Mouse (Mus musculus): ENCODE results near the gene Alpi.
A peak's percentile ranks its signal among the peaks of the same experiment; 100 is the strongest.

The Alpi gene

GRCm38 (mm10) chr1:87059042-87059665, 42.3 kb downstream of the Alpi start:
- DNase-seq: no peak

DNA sequence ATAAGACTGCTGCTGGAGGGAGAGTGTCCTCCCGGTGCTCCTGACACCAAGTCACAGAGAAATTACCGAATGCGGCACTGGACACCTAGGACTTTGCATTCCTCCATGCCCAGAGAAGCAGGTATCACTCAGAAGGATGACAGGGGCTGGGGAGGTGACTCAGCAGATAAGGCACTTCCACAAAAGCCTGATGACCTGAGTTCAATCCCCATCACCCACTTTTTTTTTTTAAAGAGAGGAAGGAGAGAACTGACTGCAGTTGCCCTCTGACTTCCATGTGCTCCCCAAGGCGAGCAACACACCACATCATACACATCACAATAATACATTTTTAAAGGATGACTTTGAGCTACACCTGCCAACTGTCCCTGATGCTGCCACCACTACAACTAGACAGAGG, 44.3 kb downstream of the Alpi start:
- DNase-seq: no peak

DNA sequence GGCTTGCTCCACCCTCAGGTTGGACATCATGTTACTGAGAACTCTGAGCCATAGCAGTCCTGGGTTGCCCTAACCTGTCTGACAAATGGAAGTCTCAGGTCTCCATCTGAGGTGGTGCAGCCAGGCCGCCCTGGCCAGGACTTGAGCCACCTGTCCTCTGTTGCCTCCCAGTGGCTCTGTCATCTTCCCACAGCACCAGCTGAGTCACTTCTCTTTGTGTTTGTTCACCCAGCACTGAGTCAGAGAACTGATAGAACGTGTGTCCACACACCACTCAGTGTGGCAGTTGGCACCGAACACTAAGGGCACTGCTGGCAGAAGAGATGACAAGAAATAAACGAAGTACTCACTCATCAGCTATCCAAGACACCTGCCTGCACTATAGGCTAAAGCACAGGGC, 50.0 kb downstream of the Alpi start:
- DNase-seq: peak in 1 of 2 experiments; percentile 28

GRCm38 (mm10) chr1:87050700-87051099, 50.7 kb downstream of the Alpi start:
- no peak for DNase-seq

DNA sequence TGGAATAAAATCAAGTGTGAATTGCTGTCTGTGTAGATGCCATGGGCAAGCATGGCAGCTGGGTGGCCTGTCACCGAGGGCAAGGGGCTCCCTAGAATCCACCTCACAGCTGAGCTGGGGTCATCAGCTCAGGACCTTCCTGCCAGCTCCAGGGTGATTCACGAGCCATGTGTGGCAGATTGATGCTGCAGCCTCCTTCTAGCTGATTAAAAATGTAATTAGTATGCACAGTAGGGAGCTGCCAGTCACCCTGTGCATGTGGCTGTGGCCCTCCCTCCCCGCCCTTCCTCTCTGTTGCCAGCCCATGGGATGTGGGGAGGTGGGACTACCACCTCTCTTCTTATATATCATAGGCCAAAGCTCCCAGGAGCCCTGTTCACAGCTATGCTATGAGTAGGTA, 51.3 kb downstream of the Alpi start:
- peak in 1 of 2 experiments; percentile 24 for DNase-seq
